Mouse (Mus musculus) monocyte, adult 5-6 weeks (primary cell): ENCODE results near the gene Mgp. TPM values are rescaled to one million over a fixed set of nuclear protein-coding genes. Genes with fewer than 3 reads are reported as not detected.

Source experiments
- ATAC-seq: fragments of 153-309, 156-312 bp; replicated peaks from 2 replicates; pipeline ENCODE4 v1.8.0; 2017; ENCODE audit warnings: mild to moderate bottlenecking; ENCODE audit not compliant: low TSS enrichment, insufficient number of reproducible peaks, severe bottlenecking, poor library complexity, low FRiP score
- total RNA-seq: library from RNA; stranded (forward); fragments of 200-1000, 200-491, 200-594 nt; gene quantifications from 3 replicates; pipeline ENCODE4 v1.2.3, GENCODE M21; 2017

Mgp gene
- total RNA-seq, 1 experiment from 2014 or later, result not detected

- no peak for ATAC-seq
These were observed 48.5 kb downstream of the Mgp start for GRCm38 (mm10) chr6:136827116-136827515.

GRCm38 (mm10) chr6:136824987-136825386 is 50.6 kb downstream of the Mgp start:
- ATAC-seq, result no peak

Other genes with a start within 250 kb of the Mgp start
- gene Plbd1, start 213.9 kb downstream of the Mgp start, total RNA-seq, result 233 to 370 TPM (median 331 TPM) in 3 replicates
- 0.10 to 1.1 TPM in 2 of 3 replicates, not detected in the other for gene Gucy2c, start 94.1 kb downstream of the Mgp start, total RNA-seq
- gene Hist4h4, start 71.4 kb downstream of the Mgp start, total RNA-seq, result 2.3 to 11.2 TPM (median 4.9 TPM) in 3 replicates
- gene H2afj, start 67.6 kb downstream of the Mgp start, total RNA-seq, result 54.2 to 78.4 TPM (median 59.5 TPM) in 3 replicates
- gene BC049715, start 48.2 kb downstream of the Mgp start, total RNA-seq, result 0.96 to 3.7 TPM (median 2.5 TPM) in 3 replicates
- 46.3 to 120 TPM (median 81.0 TPM) in 3 replicates for gene Wbp11, start 47.6 kb downstream of the Mgp start, total RNA-seq
- 0.49 TPM in 1 of 3 replicates, not detected in the others for gene Smco3, start 40.4 kb downstream of the Mgp start, total RNA-seq
- gene Art4, start 18.1 kb downstream of the Mgp start, total RNA-seq, result not detected in 3 replicates
- 3.7 to 8.5 TPM (median 5.7 TPM) in 3 replicates for gene Erp27, start 46.4 kb upstream of the Mgp start, total RNA-seq
- 0.10 TPM in 1 of 3 replicates, not detected in the others for gene Pde6h, start 48.0 kb upstream of the Mgp start, total RNA-seq
- gene Arhgdib, start 66.1 kb upstream of the Mgp start, total RNA-seq, result 977 to 1,211 TPM (median 1,012 TPM) in 3 replicates